Mouse (Mus musculus): ENCODE measurements at regions not wholly inside any gene's neighbourhood (a gene's known extent, or its start where the extent isn't known, plus 50 kb on each side); places are given as distances from the start of the nearest gene placed in this dataset.

GRCm38 (mm10) chr1:98192671-98193070 is 97.2 kb upstream of the Pam start:
- no peak for TF ChIP-seq CTCF (IDR thresholded peaks at IDR 0.05; ENCODE audit: borderline replicate concordance, extremely low read depth, insufficient read depth, insufficient read length)
- TF ChIP-seq POLR2A (IDR thresholded peaks at IDR 0.05; ENCODE audit: borderline replicate concordance, extremely low read depth, insufficient read depth, insufficient read length, poor library complexity, severe bottlenecking): no peak
- peak; percentile 65 for DNase-seq (ENCODE audit: low read depth)

- peak; percentile 70 for DNase-seq (ENCODE audit: low read depth)
- no peak for TF ChIP-seq CTCF (IDR thresholded peaks at IDR 0.05; ENCODE audit: borderline replicate concordance, extremely low read depth, insufficient read depth, insufficient read length)
- TF ChIP-seq POLR2A (IDR thresholded peaks at IDR 0.05; ENCODE audit: borderline replicate concordance, extremely low read depth, insufficient read depth, insufficient read length, poor library complexity, severe bottlenecking): no peak
Measured at GRCm38 (mm10) chr1:98192044-98192484, 96.6 kb upstream of the Pam start.

GRCm38 (mm10) chr1:98191331-98191730 is 95.9 kb upstream of the Pam start:
- DNase-seq (ENCODE audit: low read depth): peak; percentile 73
- TF ChIP-seq POLR2A (IDR thresholded peaks at IDR 0.05; ENCODE audit: borderline replicate concordance, extremely low read depth, insufficient read depth, insufficient read length, poor library complexity, severe bottlenecking) (no peak), CTCF (IDR thresholded peaks at IDR 0.05; ENCODE audit: borderline replicate concordance, extremely low read depth, insufficient read depth, insufficient read length) (no peak)

DNA sequence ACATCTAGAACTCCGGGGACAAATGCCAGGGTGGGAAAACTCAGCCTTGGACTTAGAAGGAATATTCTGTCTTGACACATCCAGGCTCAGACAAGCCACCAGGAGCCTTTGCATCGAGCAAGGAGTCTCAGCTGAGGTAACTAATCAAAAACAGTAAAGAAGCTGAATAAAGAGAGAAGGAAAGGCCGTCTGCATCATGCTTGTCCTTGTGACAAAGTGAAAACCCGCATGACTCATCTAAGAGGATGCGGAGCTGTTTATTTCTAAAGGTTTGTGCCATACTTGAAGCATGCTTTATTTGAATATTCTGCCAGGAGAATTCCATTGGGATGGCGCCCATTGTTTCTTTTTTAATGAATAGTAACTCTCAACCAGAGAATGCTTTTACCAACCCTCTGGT is 95.3 kb upstream of the Pam start:
- DNase-seq (ENCODE audit: low read depth): peak; percentile 73
- TF ChIP-seq POLR2A (IDR thresholded peaks at IDR 0.05; ENCODE audit: borderline replicate concordance, extremely low read depth, insufficient read depth, insufficient read length, poor library complexity, severe bottlenecking): no peak
- TF ChIP-seq CTCF (IDR thresholded peaks at IDR 0.05; ENCODE audit: borderline replicate concordance, extremely low read depth, insufficient read depth, insufficient read length): no peak

DNA sequence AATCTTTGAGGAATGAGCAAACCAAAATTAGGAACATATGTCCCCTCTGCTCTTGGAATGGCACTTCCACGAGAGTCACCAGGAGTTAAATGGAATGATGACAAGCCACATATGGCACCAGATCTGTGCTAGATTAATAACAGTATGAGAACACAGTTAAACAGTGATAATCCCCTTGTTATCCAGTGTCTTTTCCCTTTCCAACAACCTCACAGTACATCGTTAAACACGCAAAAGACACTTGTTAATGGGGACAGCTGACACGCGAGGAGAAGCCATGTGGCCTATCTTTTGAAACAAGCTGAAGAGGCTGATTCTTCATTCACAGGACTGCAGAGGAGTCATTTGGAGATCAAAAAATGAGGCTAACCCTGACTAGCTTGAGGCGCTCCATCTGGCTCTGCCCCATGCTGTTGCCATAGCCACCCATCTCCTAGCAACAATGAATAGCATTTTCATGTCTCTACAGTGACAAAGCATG is 94.6 kb upstream of the Pam start:
- peak; percentile 97 for DNase-seq (ENCODE audit: low read depth)
- TF ChIP-seq CTCF (IDR thresholded peaks at IDR 0.05; ENCODE audit: borderline replicate concordance, extremely low read depth, insufficient read depth, insufficient read length) (no peak), POLR2A (IDR thresholded peaks at IDR 0.05; ENCODE audit: borderline replicate concordance, extremely low read depth, insufficient read depth, insufficient read length, poor library complexity, severe bottlenecking) (no peak)

- TF ChIP-seq CTCF (IDR thresholded peaks at IDR 0.05; ENCODE audit: borderline replicate concordance, extremely low read depth, insufficient read depth, insufficient read length) (no peak), POLR2A (IDR thresholded peaks at IDR 0.05; ENCODE audit: borderline replicate concordance, extremely low read depth, insufficient read depth, insufficient read length, poor library complexity, severe bottlenecking) (no peak)
- DNase-seq (ENCODE audit: low read depth): peak; percentile 77
Measured at GRCm38 (mm10) chr1:98180372-98180771, 84.9 kb upstream of the Pam start.

GRCm38 (mm10) chr1:98179030-98179429 is 83.6 kb upstream of the Pam start:
- DNase-seq (ENCODE audit: low read depth): peak; percentile 54
- TF ChIP-seq POLR2A (IDR thresholded peaks at IDR 0.05; ENCODE audit: borderline replicate concordance, extremely low read depth, insufficient read depth, insufficient read length, poor library complexity, severe bottlenecking) (no peak), CTCF (IDR thresholded peaks at IDR 0.05; ENCODE audit: borderline replicate concordance, extremely low read depth, insufficient read depth, insufficient read length) (peak; percentile 69; the same call in 1 of the 2 replicates)

DNA sequence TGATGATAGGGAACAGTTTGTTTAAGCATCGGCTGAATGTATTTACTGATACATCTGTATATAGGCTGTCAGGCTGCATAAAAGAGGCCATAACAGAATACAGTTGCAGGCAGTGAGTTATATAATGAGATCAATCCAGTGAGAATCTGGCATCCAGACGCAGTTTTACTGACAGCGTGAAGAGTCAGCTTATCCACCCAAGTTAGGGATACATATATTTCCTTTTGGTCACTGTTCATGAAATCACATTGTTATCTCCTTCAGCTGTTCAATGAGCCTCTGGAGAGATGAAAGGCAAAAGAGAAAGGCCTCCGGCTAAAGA is 79.3 kb upstream of the Pam start:
- no peak for TF ChIP-seq CTCF (IDR thresholded peaks at IDR 0.05; ENCODE audit: borderline replicate concordance, extremely low read depth, insufficient read depth, insufficient read length)
- DNase-seq (ENCODE audit: low read depth): peak; percentile 55

GRCm38 (mm10) chr1:98173907-98174810 is 78.7 kb upstream of the Pam start:
- DNase-seq (ENCODE audit: low read depth): peak; percentile 81
- TF ChIP-seq CTCF (IDR thresholded peaks at IDR 0.05; ENCODE audit: borderline replicate concordance, extremely low read depth, insufficient read depth, insufficient read length): no peak
- no peak for TF ChIP-seq POLR2A (IDR thresholded peaks at IDR 0.05; ENCODE audit: borderline replicate concordance, extremely low read depth, insufficient read depth, insufficient read length, poor library complexity, severe bottlenecking)

GRCm38 (mm10) chr1:98173431-98173830 is 78.0 kb upstream of the Pam start:
- TF ChIP-seq POLR2A (IDR thresholded peaks at IDR 0.05; ENCODE audit: borderline replicate concordance, extremely low read depth, insufficient read depth, insufficient read length, poor library complexity, severe bottlenecking) (no peak), CTCF (IDR thresholded peaks at IDR 0.05; ENCODE audit: borderline replicate concordance, extremely low read depth, insufficient read depth, insufficient read length) (no peak)
- no peak for DNase-seq (ENCODE audit: low read depth)

DNA sequence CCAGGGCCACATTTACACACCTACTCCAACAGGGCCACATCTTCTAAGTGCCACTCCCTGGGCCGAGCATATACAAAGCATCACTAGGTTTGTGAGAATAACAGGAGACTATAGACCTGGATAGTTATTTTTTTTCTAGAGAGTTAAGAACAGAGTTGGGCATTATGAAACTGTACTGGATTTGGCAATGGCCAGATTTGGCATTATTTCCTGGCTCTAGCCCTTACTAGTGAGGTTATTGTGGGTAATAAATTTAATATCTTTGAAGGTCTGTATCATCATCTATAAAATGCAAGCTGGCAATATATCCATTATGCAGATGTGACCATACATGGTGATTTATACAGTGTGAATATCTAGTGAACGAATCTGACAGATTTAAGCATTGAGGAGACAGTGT is 75.8 kb upstream of the Pam start:
- TF ChIP-seq CTCF (IDR thresholded peaks at IDR 0.05; ENCODE audit: borderline replicate concordance, extremely low read depth, insufficient read depth, insufficient read length) (no peak), POLR2A (IDR thresholded peaks at IDR 0.05; ENCODE audit: borderline replicate concordance, extremely low read depth, insufficient read depth, insufficient read length, poor library complexity, severe bottlenecking) (no peak)
- DNase-seq (ENCODE audit: low read depth): no peak

DNA sequence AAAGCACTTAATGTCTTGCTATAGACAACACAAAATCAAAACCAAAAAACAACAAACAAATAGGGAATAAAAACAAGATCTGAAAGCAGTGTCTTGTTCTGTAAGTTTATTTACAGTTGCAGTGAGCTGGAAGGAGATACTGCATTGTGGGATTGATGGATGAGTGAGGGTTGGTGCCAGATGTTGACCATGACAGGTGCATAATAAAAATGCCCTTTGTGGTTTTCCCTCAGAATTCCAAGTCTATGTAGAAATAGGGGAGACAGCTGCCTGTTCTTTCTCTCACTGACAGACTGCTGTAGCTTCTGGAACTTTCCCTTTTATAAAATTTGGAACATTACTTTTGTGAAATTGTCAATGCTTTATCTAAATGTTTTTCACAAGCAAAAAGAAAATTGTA is 73.9 kb upstream of the Pam start:
- TF ChIP-seq POLR2A (IDR thresholded peaks at IDR 0.05; ENCODE audit: borderline replicate concordance, extremely low read depth, insufficient read depth, insufficient read length, poor library complexity, severe bottlenecking): no peak
- TF ChIP-seq CTCF (IDR thresholded peaks at IDR 0.05; ENCODE audit: borderline replicate concordance, extremely low read depth, insufficient read depth, insufficient read length): no peak

More for the DNA sequence above, 73.9 kb upstream of the Pam start:
- no peak for DNase-seq (ENCODE audit: low read depth)
